Mouse (Mus musculus) central nervous system, embryonic 11.5 days (tissue): ENCODE measurements around the gene Ccdc89. TPM values are rescaled to one million over a fixed set of nuclear protein-coding genes. Genes with fewer than 3 reads are reported as not detected.

ENCODE experiments used
- polyA plus RNA-seq: library from polyadenylated mRNA; depleted of rRNA; stranded (reverse); fragments of >200 nt; gene quantifications from 2 replicates; pipeline ENCODE4 v1.2.3, GENCODE M21; 2012; rRNA removed

Gene Ccdc89
- 2.2 TPM in 2 replicates for polyA plus RNA-seq

GRCm38 (mm10) chr7:90426020-90427001, at the start of gene Ccdc89:
TSS of gene Ccdc89 (plus strand) at chr7:90426577.

GRCm38 (mm10) chr7:90442518-90443080, 16.2 kb downstream of the Ccdc89 start, which contains the start of gene Crebzf:
TSS of gene Crebzf (plus strand) at chr7:90442729.

GRCm38 (mm10) chr7:90456845-90457468, 30.6 kb downstream of the Ccdc89 start, which contains the start of gene Tmem126a:
TSS of gene Tmem126a (minus strand) at chr7:90457229.

GRCm38 (mm10) chr7:90475793-90476312, 49.5 kb downstream of the Ccdc89 start, which contains the start of gene Tmem126b:
TSS of gene Tmem126b (minus strand) at chr7:90476001.

GRCm38 (mm10) chr7:90476313-90477245, 50.2 kb downstream of the Ccdc89 start, which contains the start of gene Dlg2:
TSS of gene Dlg2 (plus strand) at chr7:90476672.

Other genes with a start within 250 kb of the Ccdc89 start
- not detected in 2 replicates for gene Ccdc83, start 160.8 kb upstream of the Ccdc89 start, polyA plus RNA-seq
- 3.4 and 7.5 TPM in 2 replicates for gene Sytl2, start 124.3 kb upstream of the Ccdc89 start, polyA plus RNA-seq
- 132 and 153 TPM in 2 replicates for gene Crebzf, start 16.2 kb downstream of the Ccdc89 start, polyA plus RNA-seq
- gene Tmem126a, start 30.7 kb downstream of the Ccdc89 start, polyA plus RNA-seq = 24.0 and 52.3 TPM in 2 replicates
- 24.4 and 25.9 TPM in 2 replicates for gene Tmem126b, start 49.4 kb downstream of the Ccdc89 start, polyA plus RNA-seq
- gene Dlg2, start 50.1 kb downstream of the Ccdc89 start, polyA plus RNA-seq = 1.9 and 3.5 TPM in 2 replicates